Mouse (Mus musculus): ENCODE results near the gene Itgb2.
A peak's percentile ranks its signal among the peaks of the same experiment; 100 is the strongest.

Itgb2 gene

DNA sequence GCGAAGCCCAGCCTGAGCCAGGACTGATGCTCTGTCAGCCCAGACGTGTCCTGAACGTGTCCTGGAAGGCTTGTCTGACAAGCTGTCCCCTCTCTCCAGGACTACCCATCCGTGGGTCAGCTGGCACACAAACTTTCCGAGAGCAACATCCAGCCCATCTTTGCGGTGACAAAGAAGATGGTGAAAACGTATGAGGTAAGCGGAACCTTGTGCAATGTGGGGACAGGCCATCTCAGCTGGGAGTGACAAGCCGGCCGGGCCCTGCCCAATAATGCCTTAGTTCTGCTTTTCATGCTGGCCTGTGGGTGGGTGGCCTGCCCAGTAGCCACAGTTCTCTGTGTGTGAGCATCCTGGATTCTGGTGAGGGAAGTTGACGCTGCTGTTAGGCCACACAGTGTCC is 20.8 kb downstream of the Itgb2 start:
- no peak for ATAC-seq (ENCODE audit: low TSS enrichment)

DNA sequence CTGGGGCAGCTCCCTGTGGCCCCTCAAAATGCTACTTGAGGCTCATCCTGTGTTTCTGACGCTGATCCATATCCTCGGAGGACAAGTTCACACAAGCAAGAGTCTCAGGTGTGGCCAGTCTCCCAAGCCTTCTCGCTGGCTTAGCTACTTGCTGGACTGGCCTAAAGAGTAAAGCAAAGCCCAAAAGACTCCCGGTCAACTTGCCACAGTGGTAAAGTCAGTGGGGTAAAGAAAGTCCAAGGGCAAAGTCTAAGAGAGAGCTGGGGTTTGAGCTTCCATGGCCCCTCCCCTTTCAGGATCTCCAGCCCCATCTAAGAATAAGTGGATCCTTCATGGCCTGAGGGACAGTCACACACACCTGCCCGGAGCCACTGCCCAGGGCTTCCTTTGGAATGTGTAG is 22.1 kb downstream of the Itgb2 start:
- ATAC-seq (ENCODE audit: low TSS enrichment) = no peak

- ATAC-seq (ENCODE audit: low TSS enrichment) = no peak
Measured at GRCm38 (mm10) chr10:77553285-77553684, 23.2 kb downstream of the Itgb2 start.

- no peak for ATAC-seq (ENCODE audit: low TSS enrichment)
Measured at GRCm38 (mm10) chr10:77554918-77555317, 24.9 kb downstream of the Itgb2 start.

- no peak for ATAC-seq (ENCODE audit: low TSS enrichment)
Measured at GRCm38 (mm10) chr10:77556631-77557030, 26.6 kb downstream of the Itgb2 start.

- ATAC-seq (ENCODE audit: low TSS enrichment) = no peak; the same call in 1 of the 2 replicates
Measured at GRCm38 (mm10) chr10:77557641-77558040, 27.6 kb downstream of the Itgb2 start.

- no peak for ATAC-seq (ENCODE audit: low TSS enrichment)
Measured at GRCm38 (mm10) chr10:77560090-77560489, 30.0 kb downstream of the Itgb2 start.

GRCm38 (mm10) chr10:77560830-77561229 is 30.8 kb downstream of the Itgb2 start:
- ATAC-seq (ENCODE audit: low TSS enrichment) = no peak

- no peak for ATAC-seq (ENCODE audit: low TSS enrichment)
Measured at GRCm38 (mm10) chr10:77561508-77561907, 31.5 kb downstream of the Itgb2 start.

DNA sequence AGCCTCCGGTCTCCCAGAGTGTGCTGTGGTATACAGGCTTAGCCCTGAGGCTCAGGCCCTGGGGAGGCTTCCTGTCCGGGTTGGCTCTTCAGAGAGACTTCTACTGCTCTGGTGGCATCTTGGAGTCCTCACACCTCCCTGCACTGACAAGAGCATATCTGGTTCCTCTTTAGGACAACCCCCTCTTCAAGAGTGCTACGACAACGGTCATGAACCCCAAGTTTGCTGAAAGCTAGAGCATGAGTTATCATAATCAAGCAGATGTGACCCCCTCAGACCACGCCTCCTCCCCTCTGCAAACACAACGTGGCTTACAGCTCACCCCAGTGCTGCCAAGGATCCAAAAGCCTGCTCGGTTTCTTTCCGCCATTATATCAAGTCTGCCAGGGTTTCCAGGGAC is 35.0 kb downstream of the Itgb2 start:
- ATAC-seq (ENCODE audit: low TSS enrichment) = no peak

GRCm38 (mm10) chr10:77566651-77567050 is 36.6 kb downstream of the Itgb2 start:
- ATAC-seq (ENCODE audit: low TSS enrichment) = peak; percentile 93

DNA sequence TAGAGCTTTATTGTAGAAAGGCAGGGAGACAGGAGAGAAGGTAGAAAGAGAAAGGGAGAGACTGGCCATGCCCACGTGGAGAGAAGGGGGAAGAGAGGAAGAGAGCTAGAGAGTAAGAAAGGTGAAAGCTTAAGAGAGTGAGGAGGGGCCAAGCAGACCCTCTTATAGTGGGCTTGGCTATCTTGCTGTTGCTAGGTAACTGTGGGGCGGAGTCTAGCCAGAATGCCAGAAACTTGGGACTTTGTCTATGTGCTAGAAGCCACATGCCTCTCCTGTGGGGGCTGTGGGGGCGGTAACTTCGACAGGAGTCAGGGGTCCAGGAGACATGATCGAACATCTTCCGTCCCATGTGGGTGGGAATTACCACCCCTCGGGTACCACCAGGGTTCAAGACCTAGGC is 39.4 kb downstream of the Itgb2 start:
- no peak for ATAC-seq (ENCODE audit: low TSS enrichment)

DNA sequence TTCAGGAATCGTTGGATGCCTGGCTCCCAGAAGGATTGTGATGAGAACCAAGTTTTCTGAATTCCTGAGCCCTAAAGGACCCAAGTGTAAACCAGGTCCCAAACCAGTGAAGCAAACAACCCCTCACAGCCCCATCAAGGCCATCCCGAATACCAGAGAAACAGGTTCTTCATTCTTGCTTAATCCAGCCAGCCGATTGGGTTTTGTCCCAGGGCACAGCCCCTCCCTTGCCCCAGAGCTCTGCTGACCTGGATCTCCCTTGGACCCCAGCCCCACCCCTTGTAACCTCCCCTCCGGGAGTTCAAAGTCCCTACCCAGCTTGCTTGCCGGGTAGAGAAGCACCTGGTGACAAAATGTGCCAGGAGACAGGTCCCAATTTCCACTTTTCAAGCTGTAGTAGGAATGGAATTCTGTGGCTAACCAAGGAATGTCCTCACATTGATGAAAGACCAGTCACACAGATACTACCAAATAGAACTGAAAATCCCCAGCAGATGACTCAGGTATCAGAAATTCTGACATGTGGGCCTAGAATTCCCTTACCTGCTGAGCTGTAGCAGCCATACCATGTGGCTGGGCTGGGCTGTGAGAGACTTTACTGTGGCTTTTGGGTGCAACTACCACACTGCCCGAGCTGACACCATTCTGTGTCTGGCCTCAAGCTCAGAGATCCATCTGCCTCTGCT is 40.1 kb downstream of the Itgb2 start:
- ATAC-seq (ENCODE audit: low TSS enrichment) = no peak

DNA sequence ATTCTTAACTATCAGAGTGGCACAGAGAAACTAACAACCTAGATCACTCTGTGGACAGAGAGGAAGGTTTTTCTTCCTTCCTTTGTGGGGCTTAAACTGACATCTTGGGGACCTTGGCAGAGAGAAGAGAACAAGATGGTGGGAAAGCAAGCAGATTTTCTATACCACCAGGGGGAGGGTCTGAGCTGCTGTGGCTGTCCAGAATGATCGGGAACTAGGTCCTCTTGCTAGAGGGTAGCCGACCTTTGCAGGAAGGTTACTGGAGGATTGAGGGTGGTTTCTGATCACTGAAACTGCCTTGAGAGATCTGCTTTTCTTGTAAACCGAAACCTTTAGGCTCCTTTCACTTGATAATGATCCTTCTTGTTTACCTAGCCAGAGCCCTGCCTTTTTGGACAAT is 42.2 kb downstream of the Itgb2 start:
- no peak for ATAC-seq (ENCODE audit: low TSS enrichment)

GRCm38 (mm10) chr10:77573162-77573561 is 43.1 kb downstream of the Itgb2 start:
- no peak for ATAC-seq (ENCODE audit: low TSS enrichment)

- no peak for ATAC-seq (ENCODE audit: low TSS enrichment)
Measured at GRCm38 (mm10) chr10:77580027-77580920, 50.2 kb downstream of the Itgb2 start.

GRCm38 (mm10) chr10:77581023-77581407 is 51.0 kb downstream of the Itgb2 start:
- ATAC-seq (ENCODE audit: low TSS enrichment) = peak; percentile 6; the same call in 1 of the 2 replicates

DNA sequence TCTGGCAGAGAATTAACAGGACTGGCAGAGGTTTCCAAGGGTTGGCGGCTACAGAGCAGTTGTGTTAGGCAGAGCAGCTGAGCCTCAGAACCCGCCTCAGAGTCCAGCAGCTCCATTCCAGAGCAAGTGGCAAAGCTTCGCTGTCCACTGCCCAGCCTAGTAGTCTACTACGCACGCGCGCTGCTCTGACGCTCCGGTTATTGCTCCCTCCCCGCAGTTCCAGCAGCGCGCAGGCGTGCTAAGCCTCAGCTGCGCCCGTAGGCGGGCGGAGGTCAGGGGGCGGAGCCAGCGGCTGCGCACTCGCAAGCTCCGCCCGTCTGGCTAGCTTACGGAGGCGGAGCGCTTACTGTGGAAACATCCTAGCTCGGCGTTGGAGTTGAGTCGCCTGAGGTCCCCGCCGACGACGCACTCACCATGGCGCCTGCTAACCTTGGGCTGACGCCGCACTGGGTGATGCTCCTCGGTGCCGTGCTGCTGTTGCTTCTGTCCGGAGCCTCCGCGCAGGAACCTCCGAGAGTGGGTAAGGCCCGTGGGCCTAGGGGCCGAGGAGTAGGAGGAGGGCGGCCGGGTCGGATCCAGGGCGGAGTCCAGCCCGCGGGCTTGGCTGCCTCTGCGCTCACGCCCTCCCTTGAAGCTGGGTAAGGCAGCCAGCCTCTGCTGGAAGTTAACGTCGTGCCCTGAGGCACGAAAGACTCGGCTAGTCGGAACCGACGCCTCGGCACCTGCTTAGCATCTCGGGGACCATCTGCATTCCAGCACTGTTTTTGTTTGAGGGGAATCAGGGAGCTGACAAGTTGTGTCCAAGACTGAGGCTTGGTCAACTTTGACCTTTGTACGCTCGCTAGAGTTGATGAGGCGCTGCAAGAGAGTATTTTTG is 51.6 kb downstream of the Itgb2 start, which contains the start of gene Pttg1ip:
TSS of gene Pttg1ip (plus strand) at position 313 of the 877 bp plus-strand sequence.
- peak; percentile 93 for ATAC-seq (ENCODE audit: low TSS enrichment)

DNA sequence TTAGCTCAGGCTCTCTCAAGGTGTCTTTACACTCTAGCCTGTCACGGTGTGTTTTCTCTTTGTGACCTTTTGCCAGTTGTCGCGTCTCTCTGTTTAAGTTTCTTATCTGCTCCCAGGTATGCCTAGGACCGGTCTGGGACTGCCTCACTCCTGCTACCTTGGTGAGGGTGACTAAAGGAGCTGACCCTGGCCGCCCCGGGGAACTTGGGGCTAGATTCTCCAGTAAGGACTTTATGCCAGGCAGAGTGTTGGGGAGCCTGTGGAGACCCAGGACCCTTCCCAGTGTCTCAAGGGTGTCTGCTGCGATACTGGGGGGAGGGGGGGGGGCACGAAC is 52.2 kb downstream of the Itgb2 start:
- no peak for ATAC-seq (ENCODE audit: low TSS enrichment)

DNA sequence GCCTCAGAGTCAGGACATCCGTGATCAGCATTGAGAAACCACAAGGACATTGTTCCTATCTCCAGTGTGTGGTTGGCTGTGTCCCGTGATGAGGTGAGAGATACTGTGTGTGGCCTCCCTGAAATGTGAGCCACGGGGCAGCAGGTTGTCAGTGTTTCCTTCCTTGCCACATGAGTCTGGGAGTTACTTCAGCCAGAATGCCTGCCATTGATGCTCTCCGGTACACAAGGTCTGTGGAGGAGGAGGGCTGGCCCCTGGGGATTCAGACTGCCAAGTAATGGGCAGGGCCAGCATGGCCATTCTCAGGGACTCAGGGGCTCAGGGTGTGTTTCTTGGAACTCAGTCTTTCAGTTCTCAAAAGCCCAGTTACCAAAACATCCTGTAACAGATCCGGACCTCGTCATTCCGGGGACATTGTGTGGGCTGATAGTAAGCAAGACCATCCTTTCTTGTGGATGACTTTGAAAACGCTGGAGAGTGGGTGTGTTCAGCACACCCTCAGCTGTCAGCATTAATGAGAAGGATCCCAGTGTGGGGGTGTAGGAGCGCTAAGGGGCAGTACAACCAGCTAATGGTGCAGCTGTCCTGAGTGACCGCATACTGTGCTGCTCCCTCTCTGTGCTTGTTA is 53.9 kb downstream of the Itgb2 start:
- 0 out of 2 replicates have a peak, but pooled peaks have one; percentile 3 for ATAC-seq (ENCODE audit: low TSS enrichment)

DNA sequence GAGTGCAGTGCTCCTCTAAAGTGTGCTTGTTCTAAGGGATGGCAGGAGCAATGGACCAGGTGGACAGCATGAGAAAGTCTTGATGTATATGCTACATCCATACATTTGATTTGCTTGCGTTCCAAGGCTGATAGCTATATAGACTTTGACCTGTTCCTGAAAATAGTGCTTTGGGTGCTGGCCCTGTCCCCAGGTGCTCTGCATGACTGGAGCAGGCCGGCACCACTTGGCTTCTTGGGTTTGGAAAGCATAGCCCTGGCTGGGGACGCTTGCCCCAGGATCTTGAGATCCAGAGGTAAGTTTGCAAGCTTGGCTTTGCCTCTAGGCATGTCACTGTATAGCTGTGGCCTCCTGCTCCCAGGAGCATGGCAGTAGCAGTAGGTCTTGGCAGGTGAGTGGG is 56.6 kb downstream of the Itgb2 start:
- ATAC-seq (ENCODE audit: low TSS enrichment) = no peak
